Mouse (Mus musculus): ENCODE data around the gene Gm45521. TPM values are rescaled to one million over a fixed set of nuclear protein-coding genes. Genes with fewer than 3 reads are reported as not detected.
A peak's percentile ranks its signal among the peaks of the same experiment; 100 is the strongest.
"Not testable (repeated sequence)": the region's sequence is repeated elsewhere in the genome, so short reads cannot be mapped to it uniquely, and the experiment has no call there.

Gm45521 gene
- polyA plus RNA-seq, 2 experiments from 2014 or later, result not detected

GRCm38 (mm10) chr14:8000831-8001685 is 44.0 kb downstream of the Gm45521 start:
- ATAC-seq, result no peak

- peak; percentile 85 for ATAC-seq
These were observed 45.5 kb downstream of the Gm45521 start, which contains the start of gene Abhd6 for GRCm38 (mm10) chr14:8002432-8003092. TSS of gene Abhd6 (plus strand) at chr14:8002902.

GRCm38 (mm10) chr14:8003093-8003670 is 46.1 kb downstream of the Gm45521 start:
- ATAC-seq, result peak; percentile 45

- no peak for ATAC-seq
These were observed 46.9 kb downstream of the Gm45521 start for GRCm38 (mm10) chr14:8003727-8004670.

GRCm38 (mm10) chr14:8006061-8006460 is 49.0 kb downstream of the Gm45521 start:
- not testable (repeated sequence) for ATAC-seq

GRCm38 (mm10) chr14:8007084-8007483 is 50.0 kb downstream of the Gm45521 start:
- no peak for ATAC-seq

GRCm38 (mm10) chr14:8007486-8007885 is 50.4 kb downstream of the Gm45521 start:
- ATAC-seq, result no peak

GRCm38 (mm10) chr14:8007923-8008322 is 50.8 kb downstream of the Gm45521 start:
- no peak for ATAC-seq

Other genes starting within 250 kb of the Gm45521 start
- not detected for gene Gm26661, start 165.7 kb upstream of the Gm45521 start, polyA plus RNA-seq (2017; shearing (Covaris generic))
- 1 to 10 TPM; 5.0 to 7.5 TPM for gene Flnb, start 139.3 kb upstream of the Gm45521 start, polyA plus RNA-seq (2017; shearing (Covaris generic))
- gene Dnase1l3, start 37.3 kb downstream of the Gm45521 start, polyA plus RNA-seq (2017; shearing (Covaris generic)), result 1 to 10 TPM; 4.6 to 8.5 TPM
- 10 to 100 TPM; 31.1 to 32.8 TPM for gene Abhd6, start 45.6 kb downstream of the Gm45521 start, polyA plus RNA-seq (2017; shearing (Covaris generic))
- 10 to 100 TPM; 36.6 to 42.7 TPM for gene Rpp14, start 123.1 kb downstream of the Gm45521 start, polyA plus RNA-seq (2017; shearing (Covaris generic))
- 10 to 100 TPM; 29.4 to 38.5 TPM for gene Pxk, start 140.9 kb downstream of the Gm45521 start, polyA plus RNA-seq (2017; shearing (Covaris generic))
- 100 to 1,000 TPM; 139 to 163 TPM for gene Pdhb, start 215.7 kb downstream of the Gm45521 start, polyA plus RNA-seq (2017; shearing (Covaris generic))